Mouse (Mus musculus) thymus, postnatal 10 days (tissue): ENCODE results near the gene Ppp1r1c.

Source experiments
- DNase-seq, 2 experiments: peaks; one replicate each; pipeline ENCODE4 v3.0.0; 2021; ENCODE audit warnings: low spot score in 2 of 2

The Ppp1r1c gene

DNA sequence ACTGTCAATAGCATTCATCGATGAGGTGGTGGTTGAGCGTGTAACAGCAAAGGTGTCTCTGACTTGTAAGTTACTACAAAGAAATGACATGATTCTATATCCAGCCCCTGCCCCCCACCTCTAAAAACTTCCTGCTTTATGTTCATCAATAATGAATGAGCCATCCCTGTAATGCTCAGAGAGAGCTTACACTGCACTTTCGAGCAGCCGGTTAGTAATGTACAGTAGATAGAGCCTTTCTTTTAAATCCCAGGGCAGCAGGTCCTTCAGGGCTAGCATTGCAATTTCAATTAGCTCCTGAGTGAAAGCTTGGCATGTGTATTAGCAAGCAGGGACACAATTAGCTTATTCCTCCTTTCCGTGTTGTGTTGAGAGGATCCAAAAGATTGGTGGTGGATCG, at the start of gene Ppp1r1c:
Gene Ppp1r1c, plus strand, starts transcription at position 206 of the 400 bp plus-strand sequence.
- no peak for DNase-seq

DNA sequence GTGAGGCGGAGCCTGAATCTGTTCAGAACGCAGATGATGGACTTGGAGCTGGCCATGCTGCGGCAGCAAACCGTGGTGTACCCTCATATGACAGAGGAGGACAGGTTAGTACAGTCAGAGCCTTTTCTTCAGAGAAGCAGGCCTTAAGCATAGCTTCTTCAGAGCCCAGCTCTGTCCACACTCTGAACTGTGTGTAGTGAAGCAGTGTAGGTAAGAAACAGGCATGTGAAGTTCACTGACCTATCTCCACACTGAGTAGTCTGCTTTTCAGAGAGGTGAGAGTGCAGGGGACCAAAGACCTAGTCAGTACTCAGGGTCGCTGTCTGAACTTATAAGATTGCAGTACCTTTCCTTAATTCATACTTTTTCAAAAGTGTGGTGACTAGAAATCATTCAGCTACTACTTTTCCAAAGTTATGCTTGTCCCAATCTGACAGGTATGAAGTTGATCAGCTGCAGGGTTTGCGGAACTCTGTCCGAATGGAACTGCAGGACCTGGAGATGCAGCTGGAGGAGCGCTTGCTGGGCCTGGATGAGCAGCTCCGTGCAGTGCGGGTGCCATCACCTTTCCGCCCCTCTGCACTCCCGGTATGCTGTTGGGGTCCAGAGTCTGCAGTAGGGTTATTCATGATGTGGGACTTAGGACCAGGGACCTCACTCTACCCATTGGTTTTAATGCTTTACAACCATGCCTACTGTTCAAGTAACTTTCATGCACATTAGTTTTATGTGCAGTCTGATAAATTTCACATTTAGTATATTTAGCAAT, 47.0 kb upstream of the Ppp1r1c start:
- no peak for DNase-seq

DNA sequence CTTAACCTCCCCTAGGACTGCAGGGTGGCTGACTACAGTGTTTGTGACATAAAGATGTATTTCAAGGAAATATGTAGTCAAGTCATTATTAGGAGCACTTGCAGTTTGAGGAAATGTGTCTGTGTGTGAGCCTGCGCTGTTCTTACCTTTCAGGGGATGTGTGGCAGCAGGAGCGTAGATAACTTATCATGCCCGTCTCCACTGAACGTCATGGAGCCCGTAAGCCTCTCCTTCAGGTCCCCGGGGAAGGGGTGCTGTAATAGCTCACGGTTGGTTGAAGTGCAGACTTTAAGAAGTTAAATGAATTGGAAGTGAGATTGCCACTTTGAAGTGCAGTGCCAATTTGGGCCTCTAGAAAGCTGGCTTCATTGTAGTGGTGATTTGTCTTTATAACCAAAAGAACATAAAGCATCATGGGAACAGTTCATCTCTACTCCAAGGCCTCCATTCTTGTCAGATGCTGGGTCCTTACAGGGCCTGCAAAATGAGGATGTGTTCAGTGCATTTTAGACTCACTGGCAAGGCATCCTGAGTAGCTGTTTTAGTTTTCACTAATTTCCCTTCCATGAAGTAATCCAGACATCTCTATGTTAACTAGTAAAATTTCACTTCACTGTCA, 46.0 kb upstream of the Ppp1r1c start:
- no peak for DNase-seq

DNA sequence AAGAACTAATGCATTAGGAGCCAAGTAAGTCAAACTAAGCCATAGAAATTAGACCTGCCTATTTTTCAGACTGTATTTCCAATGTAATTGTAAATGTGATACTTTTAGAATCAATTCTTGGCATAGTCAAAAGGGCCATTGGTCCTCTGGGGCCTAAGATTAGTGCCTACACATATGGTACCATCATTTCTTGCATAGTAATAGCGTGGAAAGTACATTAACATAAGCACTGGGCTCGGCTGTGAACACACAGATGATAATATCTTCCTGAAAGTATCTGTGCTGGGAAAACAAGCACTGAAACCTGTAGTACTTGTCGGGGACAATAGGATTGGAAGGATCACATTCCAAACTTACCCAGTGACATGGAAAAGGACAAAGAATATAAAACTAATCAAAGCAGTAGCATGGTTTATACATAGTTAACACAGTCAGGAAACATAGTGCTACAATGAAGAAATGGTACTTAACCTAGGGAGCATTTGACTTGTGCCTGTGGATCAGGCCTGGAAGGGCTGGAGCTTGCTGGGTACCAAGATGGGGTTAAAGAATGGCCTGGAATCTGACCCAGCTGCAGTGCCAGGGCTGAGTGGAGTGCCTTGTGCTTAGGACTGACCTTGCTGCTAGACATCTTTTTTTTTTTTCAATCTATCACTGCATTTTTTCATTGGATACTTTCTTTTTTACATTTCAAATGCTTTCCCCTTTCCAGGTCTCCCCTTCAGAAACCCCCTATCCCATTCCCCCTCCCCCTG, 42.9 kb upstream of the Ppp1r1c start:
- DNase-seq: no peak

DNA sequence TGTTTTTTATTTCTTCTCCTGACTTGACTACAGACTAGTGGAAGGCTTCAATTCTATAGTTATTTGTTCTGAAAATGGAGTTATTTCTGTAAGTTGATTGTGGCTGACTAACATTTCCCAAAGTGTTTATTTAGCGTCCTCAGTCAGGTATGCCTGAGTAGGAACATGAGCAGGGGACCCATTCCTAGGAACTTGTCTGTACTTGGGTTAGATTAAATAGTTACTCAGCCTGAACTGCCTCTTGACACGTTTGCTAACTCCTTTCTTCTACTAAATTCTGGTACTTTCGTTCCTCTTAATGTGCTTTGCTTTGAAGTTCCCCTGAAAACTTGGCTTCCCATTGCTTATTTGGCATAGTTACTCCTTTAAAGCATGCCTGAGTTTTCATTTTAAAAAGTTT, 42.1 kb upstream of the Ppp1r1c start:
- no peak for DNase-seq

DNA sequence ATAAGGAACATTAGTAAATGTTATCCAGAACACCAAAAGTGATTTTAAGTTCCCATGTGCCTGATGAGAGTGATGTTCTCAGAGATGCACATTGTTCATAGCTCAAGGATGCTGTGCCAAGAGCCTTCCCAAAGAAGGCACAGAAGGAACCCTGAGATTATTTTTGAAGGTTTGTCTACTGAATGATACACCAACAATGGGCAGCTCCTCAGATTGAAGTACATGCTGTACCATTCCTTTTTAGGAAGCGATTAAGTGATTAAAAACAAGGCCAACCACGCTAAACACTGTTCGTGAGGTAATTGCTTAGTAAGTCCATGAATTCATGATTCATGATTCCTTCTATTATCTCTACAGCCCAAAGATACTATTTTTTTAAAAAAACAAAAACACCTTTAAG, 32.3 kb upstream of the Ppp1r1c start:
- DNase-seq: no peak

DNA sequence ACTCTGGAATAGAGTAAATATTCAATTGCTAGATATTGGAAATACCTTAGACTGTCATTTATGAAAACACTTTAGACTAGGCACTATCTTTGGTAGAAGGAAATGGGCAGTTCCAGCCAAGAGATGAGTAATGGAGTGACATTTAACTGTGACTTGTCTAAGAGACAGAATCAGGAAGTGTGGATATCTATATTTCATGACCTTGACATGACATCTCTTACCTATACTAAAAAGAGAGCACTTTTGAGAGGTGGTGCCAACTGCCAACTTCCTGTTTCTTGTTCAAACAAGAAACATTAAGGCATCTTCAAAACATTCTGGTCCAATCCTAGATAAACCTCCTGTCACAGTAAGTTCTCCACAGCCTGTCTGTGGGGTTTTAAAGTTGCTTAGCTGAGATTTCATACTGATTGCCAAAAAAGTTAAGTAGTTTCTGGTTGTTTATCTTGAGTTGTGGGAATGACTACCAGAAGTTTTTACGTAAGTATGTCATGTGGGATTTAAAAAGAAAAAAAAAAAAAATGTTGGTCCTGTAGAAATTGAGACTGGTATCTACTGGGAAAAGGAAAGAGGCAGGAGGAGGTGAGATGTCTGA, 29.8 kb upstream of the Ppp1r1c start:
- no peak for DNase-seq

DNA sequence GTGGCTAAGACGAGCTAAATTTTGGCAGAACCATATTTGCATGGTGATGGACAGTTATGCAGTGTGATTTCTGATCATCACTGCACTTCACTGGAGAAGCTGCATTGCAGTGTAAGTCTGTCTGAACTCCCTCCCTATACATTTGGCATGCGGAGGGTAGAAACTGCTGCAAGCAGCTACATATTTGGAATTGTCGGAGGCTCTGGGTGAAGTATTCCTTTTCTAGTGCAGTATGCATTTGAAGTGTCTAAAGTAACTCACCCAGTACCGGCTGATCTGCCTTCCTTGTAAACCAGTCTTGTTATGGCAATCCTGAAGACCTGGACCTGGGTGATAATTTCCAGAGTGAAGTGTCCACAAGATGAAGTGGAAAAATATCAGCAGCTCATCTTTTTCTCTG, 25.9 kb upstream of the Ppp1r1c start:
- DNase-seq: no peak

DNA sequence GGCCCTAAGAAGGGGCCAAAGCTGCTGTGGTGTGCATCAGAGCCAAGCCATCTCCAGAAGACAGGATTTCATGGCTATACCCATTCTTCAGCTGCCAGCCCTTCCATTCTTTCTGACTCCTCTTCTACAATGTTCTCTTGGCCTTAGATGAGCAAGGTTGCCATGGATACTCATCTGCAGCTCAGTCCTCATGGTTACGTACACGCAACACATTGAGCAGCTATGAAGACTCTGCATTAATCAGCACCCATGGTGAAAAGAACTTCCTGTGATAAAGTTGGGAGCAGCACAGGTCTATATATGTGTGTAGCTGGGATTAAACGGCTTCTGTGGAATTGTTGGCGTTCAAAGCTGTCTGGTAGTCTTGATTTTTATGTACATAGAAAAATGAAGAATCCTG, 24.3 kb upstream of the Ppp1r1c start:
- DNase-seq: no peak

DNA sequence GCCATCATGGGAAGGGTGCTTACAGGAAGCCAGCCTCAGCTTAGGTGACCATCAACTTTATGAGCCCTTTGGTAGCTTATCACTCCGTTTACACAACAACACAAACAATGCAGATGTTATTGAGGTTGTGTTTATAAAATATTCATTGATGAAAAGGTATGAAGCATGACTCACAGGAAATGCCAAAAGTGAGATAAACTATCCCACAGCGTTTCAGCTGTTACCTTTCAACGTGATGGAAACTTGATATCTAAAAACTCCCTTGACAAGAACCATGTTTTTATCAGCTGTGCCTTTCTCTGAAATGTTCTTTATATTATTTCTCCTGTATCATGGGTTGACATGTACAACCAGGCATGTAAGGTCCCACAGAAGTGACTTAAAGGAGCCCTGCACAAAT, 16.7 kb upstream of the Ppp1r1c start:
- DNase-seq: no peak

DNA sequence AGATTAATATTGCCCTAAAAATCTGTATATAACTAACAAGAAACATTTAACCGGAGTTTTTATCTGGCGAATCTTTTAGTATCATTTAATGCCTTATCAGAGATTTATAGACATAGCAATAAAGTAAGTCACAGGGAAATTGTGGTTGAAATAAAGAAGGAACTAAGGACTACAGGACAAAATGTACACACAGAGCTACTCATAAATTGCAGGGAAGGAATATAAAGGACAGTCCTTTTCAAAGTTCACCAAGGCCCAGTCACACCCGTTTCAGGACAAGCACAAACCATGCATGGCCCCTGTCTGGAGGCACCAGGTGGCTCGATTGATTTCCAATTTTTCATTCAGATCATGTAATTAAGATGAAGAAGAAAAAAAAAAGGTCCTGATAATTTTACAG, 12.4 kb upstream of the Ppp1r1c start:
- no peak for DNase-seq

DNA sequence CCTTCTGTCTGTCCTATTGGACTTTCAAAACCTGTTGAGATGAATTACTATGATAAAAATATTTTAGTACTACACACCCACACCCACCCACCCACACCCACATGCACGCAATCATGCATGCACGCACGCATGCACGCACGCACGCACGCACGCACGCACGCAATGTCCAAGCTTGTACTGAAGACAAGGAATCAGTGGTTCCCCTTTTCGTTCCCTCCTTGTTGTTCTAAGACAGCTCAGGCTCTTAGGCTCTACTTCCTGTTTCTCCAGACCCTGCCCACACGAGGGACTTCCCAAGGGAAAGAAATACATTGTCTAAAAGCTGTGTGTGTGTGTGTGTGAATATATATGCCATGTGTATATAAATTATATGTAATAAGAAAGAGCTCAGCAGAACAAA, 11.6 kb upstream of the Ppp1r1c start:
- no peak for DNase-seq

DNA sequence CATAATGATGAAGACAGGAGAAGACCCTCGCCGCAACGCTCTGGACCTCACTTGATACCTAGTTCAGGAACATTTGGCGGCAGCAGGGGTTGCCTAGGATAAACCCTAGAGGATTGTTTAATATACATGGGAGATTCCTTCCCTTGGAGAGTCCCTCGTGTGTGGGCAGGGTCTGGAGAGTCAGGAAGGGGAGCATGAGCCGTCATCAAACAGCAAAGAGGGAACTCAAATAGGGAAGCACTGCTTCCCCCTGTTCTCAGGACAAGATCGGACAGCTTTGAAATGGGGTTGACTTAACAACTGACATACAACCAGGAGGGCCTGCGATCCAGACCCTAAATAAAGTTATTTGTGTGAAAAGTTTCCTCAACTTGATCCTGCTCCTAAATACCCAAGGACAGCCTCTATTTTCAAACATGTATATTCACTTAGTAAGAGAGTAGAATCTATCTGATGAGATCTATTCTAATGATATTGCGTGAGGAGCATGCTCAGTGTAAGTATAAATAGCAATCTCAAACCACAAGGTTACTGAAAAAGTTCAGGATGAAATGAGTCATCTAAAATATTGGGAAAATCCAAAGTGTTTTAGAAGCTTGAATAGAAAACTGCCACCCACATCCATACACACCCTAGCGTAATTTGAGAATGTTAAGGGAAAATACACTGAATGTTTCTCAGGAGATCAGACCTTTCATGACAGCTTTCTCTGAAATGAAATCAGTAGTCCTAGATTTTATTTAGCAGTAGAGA, 10.9 kb upstream of the Ppp1r1c start:
- DNase-seq: no peak

DNA sequence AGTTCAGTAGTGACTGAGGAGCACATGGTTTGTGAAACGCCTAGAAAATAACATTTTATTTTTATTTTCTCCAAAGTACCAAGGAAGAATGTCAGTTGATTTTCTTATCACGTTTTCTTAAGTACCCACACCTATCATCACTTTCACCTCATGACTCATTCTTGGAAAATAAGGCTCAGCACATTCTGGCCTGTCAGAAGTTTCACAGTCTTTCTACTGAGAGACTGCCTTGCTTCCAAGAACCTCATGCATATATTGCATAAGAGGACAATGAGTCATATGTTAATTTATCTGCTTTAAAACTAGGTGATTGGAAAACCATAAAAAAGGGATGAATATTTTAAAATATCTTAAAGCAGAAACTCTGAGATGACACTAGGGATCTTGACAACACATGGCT, 9.4 kb upstream of the Ppp1r1c start:
- DNase-seq: no peak

DNA sequence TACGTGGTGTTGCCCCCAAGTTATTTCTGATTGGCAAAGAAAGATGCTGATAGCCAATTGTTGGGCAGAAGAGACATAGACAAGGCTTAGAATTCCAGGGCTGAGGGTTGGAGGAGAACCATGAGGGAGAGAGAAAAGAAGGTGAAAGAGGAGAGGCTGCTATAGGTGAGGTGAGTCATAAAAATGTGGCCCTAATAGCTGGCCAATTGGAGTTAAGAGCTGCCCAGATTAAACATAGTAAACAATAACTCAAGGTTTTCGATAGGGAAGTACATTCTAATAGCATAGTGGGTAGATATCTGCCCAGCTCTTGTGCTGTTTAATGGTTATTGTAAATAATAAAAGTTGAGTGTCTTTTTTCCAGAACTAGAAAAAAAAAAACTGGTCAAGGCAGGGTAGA, 2.8 kb upstream of the Ppp1r1c start:
- no peak for DNase-seq

DNA sequence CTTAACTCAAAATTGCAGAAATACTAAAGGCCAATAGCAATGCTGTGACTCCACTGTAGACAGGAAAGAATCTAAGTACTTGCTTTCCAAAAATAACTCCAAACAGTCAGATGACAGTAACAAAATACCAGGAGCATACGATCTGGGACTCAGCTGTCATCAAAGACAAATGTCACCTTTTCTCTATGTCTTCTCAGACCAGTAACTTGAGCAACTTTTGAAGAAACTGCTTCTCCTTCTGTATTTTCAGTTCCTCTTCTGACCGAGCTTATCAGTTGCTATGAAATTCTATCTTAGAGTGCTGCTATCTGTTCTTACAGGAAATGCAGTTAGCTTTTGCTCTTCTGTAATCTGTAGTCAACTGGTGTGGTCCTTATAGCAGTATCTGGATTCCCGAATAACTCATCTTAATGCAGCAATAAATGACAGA, 6.1 kb downstream of the Ppp1r1c start:
- DNase-seq: no peak

DNA sequence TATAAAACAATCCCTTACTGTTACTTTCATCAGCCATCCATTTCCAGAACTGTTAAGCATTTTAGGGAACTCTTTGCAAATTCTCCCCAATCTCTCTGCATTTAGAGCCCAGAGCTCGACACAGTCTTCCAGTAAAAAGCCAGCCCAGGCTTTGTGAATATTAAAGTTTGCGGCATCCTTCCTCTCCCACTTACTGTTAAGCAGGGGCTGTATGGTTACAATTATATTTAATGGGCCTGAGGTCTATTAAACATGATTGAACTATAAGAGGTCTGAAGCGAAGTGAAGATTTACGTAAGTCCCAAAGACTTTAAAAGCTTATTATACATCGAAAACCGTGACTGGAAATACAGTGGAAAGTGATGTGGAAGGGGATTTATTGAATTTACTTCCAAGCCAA, 7.2 kb downstream of the Ppp1r1c start:
- DNase-seq: no peak

DNA sequence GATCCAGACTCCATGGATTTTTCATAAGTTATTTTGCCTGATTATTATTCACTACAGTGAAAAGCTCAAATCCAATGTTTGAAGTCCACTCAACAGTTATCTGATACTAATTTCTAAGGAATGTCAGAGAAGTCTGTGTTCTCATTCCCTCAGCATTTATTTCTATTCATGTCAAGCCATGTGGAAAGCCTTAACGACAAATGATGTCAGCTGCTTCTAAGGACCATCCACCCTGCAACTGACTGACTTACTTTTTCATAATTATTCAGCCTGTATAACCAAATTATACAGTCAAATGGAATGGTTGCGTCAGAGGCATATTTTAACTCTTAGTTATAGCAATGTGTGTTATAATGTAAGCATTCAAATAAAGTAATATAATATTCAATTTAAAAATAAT, 8.3 kb downstream of the Ppp1r1c start:
- DNase-seq: no peak

DNA sequence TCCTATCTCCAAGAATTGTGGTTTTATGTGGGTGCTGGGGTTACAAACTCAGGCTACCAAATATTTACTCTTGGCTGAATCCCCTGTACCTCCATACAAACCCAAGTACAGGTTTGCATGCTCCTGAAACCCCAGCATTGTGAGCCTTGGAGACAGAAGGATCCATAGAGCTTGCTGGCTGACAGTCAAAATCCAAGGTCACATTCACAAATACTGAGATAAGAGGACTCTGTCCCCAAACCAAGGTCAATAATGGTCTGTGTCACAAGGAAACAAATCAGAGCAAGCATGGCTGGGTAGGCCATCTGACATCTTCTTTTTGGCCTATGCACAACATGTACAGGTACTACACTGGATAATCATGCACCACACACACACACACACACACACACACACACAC, 10.3 kb downstream of the Ppp1r1c start:
- DNase-seq: no peak

DNA sequence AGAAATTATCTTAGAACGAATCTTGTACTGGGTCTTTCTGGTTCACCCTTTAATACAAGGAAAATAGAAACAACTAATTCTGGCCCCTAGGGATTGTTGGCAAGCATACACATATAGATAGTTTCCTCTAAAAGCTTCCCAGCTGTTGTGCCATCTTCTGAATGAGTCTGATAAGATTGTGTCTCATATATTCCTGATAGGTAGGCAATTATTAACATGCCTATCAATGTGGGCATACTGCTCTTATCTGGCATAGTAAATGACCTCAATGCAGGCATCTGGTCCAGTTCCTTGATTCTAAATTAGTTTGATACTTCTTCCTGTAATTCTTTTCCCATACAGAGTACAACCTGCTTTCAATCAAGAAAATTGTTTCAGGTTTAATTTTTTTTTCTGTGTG, 14.8 kb downstream of the Ppp1r1c start:
- DNase-seq: no peak

DNA sequence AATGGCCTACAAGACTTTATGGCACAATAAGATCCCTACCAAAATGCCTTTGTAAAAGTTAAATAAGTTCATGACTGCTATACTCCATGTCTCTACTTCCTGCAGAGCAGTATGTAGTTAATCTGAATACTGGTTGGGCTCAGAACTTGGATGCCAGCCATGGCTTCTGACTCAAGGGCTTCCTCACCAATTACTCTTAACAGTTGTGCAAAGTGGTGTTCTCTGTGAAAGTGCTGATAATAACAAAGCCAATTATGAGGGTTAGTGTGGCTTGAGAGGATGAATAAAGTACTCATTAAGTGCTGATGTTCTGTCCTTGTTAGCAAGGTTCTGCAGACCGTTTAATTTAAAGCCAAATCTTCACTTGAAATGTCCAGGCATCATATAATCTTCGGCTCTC, 31.4 kb downstream of the Ppp1r1c start:
- no peak for DNase-seq

DNA sequence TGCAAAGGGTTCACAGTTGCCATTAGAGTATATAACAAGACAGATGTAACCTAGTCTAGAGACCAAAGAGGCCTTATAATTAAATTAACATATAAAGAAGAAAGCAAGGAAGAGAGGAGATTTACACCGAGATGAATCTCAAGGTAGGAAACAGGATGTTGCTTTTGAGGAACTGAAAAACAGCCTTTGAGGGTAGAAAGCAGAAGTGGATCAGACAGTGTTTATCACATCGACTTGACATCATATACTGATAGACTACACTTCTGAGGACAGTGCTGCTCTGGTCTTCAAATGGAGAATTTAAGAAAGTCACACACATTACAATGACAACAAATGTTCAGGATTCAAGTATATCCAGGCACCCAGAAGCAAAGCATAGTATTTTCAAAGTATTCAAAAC, 34.4 kb downstream of the Ppp1r1c start:
- no peak for DNase-seq
